In the genomic region with DNA sequence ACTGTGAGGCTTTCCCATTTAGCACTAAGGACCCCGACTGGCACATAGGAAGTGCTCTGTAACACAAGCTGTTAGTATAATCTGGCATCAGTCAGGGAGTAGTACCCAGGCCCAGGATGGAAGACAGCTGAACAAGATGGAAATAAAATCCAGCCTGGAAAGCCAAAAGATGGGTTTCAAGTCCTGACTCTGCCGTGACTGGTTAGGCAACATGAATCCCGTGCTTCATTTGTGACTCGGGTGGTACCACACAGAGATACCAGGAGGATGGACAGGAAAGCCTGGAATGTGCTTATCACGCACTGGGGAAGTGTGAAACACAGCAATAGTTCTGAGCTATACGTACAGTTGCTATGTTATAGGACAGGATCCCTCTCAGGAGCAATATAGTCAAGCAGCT, we compare ENCODE assay signal across 9 mouse cellular contexts. TPM values are rescaled to one million over a fixed set of nuclear protein-coding genes. Genes with fewer than 3 reads are reported as not detected.
DNase-seq lines count a peak whose midpoint lies in the region; ATAC-seq lines count a peak whose summit lies in the region.
"Had no signal": no experiment of that assay in that cellular context is flagged by ENCODE, and none has a peak within 500 bp of the region (broad histone marks: within the 10 kb centered on the region; RNA-seq: fewer than 3 reads in every experiment).

No protein-coding gene starts in this region.

- no peak overlapping the region for H3K4me3 ChIP-seq in heart, embryonic 15.5 days
- H3K4me3 ChIP-seq in neural tube, embryonic 12.5 days = no peak overlapping the region
- no peak overlapping the region for H3K4me3 ChIP-seq in neural tube, embryonic 15.5 days (replicated peaks)
- H3K4me3 ChIP-seq in intestine, embryonic 14.5 days (ENCODE audit: low read depth, low read length) = no peak overlapping the region

- peaks cover 60% of the 10 kb centered on the region for H3K4me1 ChIP-seq in heart, embryonic 15.5 days (replicated peaks)
- H3K4me1 ChIP-seq in neural tube, embryonic 12.5 days = peaks cover 41% of the 10 kb centered on the region
- peaks cover 40% of the 10 kb centered on the region for H3K4me1 ChIP-seq in neural tube, embryonic 15.5 days
- peaks cover 47% of the 10 kb centered on the region for H3K4me1 ChIP-seq in intestine, embryonic 14.5 days (replicated peaks; ENCODE audit: control insufficient read depth, insufficient read depth, low read length)

- no peak for ATAC-seq in heart, embryonic 15.5 days (replicated peaks; ENCODE audit: insufficient number of reproducible peaks, insufficient read depth, low FRiP score, low read depth)
- ATAC-seq in neural tube, embryonic 12.5 days (ENCODE audit: low FRiP score, low read depth) = no peak
- no peak for ATAC-seq in neural tube, embryonic 15.5 days (ENCODE audit: low FRiP score)
- no peak for ATAC-seq in intestine, embryonic 14.5 days (replicated peaks; ENCODE audit: low FRiP score, low TSS enrichment, low read depth)

- no peak overlapping the region for H3K9ac ChIP-seq in heart, embryonic 15.5 days
- no peak overlapping the region for H3K9ac ChIP-seq in neural tube, embryonic 12.5 days
- H3K9ac ChIP-seq in neural tube, embryonic 15.5 days (replicated peaks) = no peak overlapping the region
- H3K9ac ChIP-seq in intestine, embryonic 14.5 days (ENCODE audit: low read length) = peak overlapping the region; percentile 8; the same call in 1 of the 2 replicates

- 30% methylated on average over 6 of the region's 6 CpGs for WGBS in heart, embryonic 15.5 days
- 64% methylated on average over 6 of the region's 6 CpGs for WGBS in neural tube, embryonic 12.5 days
- 66% methylated on average over 6 of the region's 6 CpGs for WGBS in neural tube, embryonic 15.5 days
- 51% methylated on average over 6 of the region's 6 CpGs for WGBS in intestine, embryonic 14.5 days

- H3K27ac ChIP-seq in heart, embryonic 15.5 days = peak overlapping the region; percentile 58
- no peak overlapping the region for H3K27ac ChIP-seq in neural tube, embryonic 12.5 days
- no peak overlapping the region for H3K27ac ChIP-seq in neural tube, embryonic 15.5 days (replicated peaks)
- H3K27ac ChIP-seq in intestine, embryonic 14.5 days (ENCODE audit: low read depth) = 0 out of 2 replicates have a peak overlapping the region, but pooled peaks have one; percentile 11

- no peaks in the 10 kb centered on the region for H3K9me3 ChIP-seq in heart, embryonic 15.5 days (replicated peaks)
- no peaks in the 10 kb centered on the region for H3K9me3 ChIP-seq in neural tube, embryonic 12.5 days
- no peaks in the 10 kb centered on the region for H3K9me3 ChIP-seq in neural tube, embryonic 15.5 days (replicated peaks)
- H3K9me3 ChIP-seq in intestine, embryonic 14.5 days (ENCODE audit: control insufficient read depth, low read length) = no peaks in the 10 kb centered on the region

- no peak for DNase-seq in heart, postnatal 4 days
- DNase-seq in intestine, embryonic 14.5 days (ENCODE audit: low spot score) = no peak
- no peak for DNase-seq in adrenal gland, postnatal 36 days
- no peak for DNase-seq in urinary bladder, postnatal 14 days (ENCODE audit: low spot score)
- DNase-seq: adrenal gland, adult 8-10 months; cerebellum, adult 9-11 months had no signal

- H3K36me3 ChIP-seq in heart, embryonic 15.5 days = no peaks in the 10 kb centered on the region
- H3K36me3 ChIP-seq in neural tube, embryonic 12.5 days = no peaks in the 10 kb centered on the region
- no peaks in the 10 kb centered on the region for H3K36me3 ChIP-seq in neural tube, embryonic 15.5 days
- H3K36me3 ChIP-seq in intestine, embryonic 14.5 days (ENCODE audit: control insufficient read depth, insufficient read depth, low read length) = peaks cover 9% of the 10 kb centered on the region

- peak overlapping the region; percentile 38; the same call in 1 of the 2 replicates for H3K4me2 ChIP-seq in heart, embryonic 15.5 days
- H3K4me2 ChIP-seq in neural tube, embryonic 12.5 days (replicated peaks) = 0 out of 2 replicates have a peak overlapping the region, but pooled peaks have one; percentile 19
- H3K4me2 ChIP-seq in neural tube, embryonic 15.5 days = no peak overlapping the region; the same call in 1 of the 2 replicates
- 0 out of 2 replicates have a peak overlapping the region, but pooled peaks have one; percentile 29 for H3K4me2 ChIP-seq in intestine, embryonic 14.5 days (ENCODE audit: low read length)

- H3K27me3 ChIP-seq in heart, embryonic 15.5 days = peaks cover 7% of the 10 kb centered on the region; the same call in 1 of the 2 replicates
- H3K27me3 ChIP-seq in neural tube, embryonic 12.5 days (replicated peaks) = no peaks in the 10 kb centered on the region; the same call in 1 of the 2 replicates
- no peaks in the 10 kb centered on the region for H3K27me3 ChIP-seq in neural tube, embryonic 15.5 days (replicated peaks)
- H3K27me3 ChIP-seq in intestine, embryonic 14.5 days (replicated peaks; ENCODE audit: control insufficient read depth, insufficient read depth, low read length) = no peaks in the 10 kb centered on the region

RNA-seq across cellular contexts. Expression of a gene that starts 12.3 kb away (rescaled TPM):
- polyA plus RNA-seq in heart, embryonic 15.5 days (2015; fragmentation: Nextera tagmentation; extraction: Ambion mirVana) = 13.1 and 17.1 TPM in 2 replicates
- 10 to 100 TPM; 20.5 to 21.7 TPM for total RNA-seq in heart, postnatal 4 days (2021)
- 8.3 and 10.2 TPM in 2 replicates for polyA plus RNA-seq in neural tube, embryonic 12.5 days (2016; fragmentation: Nextera tagmentation; extraction: Ambion mirVana)
- 9.5 and 12.6 TPM in 2 replicates for polyA plus RNA-seq in neural tube, embryonic 15.5 days (2015; fragmentation: Nextera tagmentation; extraction: Ambion mirVana)
- polyA plus RNA-seq in intestine, embryonic 14.5 days (2014; fragmentation: Nextera tagmentation; extraction: Ambion mirVana) = 16.5 and 16.6 TPM in 2 replicates
- total RNA-seq in adrenal gland, postnatal 36 days (2021) = 10 to 100 TPM; 13.4 to 17.5 TPM

RNA-seq across cellular contexts. Expression of a gene that starts 25.0 kb away (rescaled TPM):
- polyA plus RNA-seq in heart, embryonic 15.5 days (2015; fragmentation: Nextera tagmentation; extraction: Ambion mirVana) = not detected in 2 replicates
- not detected for total RNA-seq in heart, postnatal 4 days (2021)
- not detected in 2 replicates for polyA plus RNA-seq in neural tube, embryonic 12.5 days (2016; fragmentation: Nextera tagmentation; extraction: Ambion mirVana)
- polyA plus RNA-seq in neural tube, embryonic 15.5 days (2015; fragmentation: Nextera tagmentation; extraction: Ambion mirVana) = not detected in 2 replicates
- not detected in 2 replicates for polyA plus RNA-seq in intestine, embryonic 14.5 days (2014; fragmentation: Nextera tagmentation; extraction: Ambion mirVana)
- total RNA-seq in adrenal gland, postnatal 36 days (2021) = under 1 TPM; 0.56 to 0.99 TPM

RNA-seq across cellular contexts. Expression of a gene that starts 33.3 kb away (rescaled TPM):
- 5.8 and 6.9 TPM in 2 replicates for polyA plus RNA-seq in heart, embryonic 15.5 days (2015; fragmentation: Nextera tagmentation; extraction: Ambion mirVana)
- total RNA-seq in heart, postnatal 4 days (2021) = 10 to 100 TPM; 20.8 to 21.4 TPM
- 15.9 and 17.6 TPM in 2 replicates for polyA plus RNA-seq in neural tube, embryonic 12.5 days (2016; fragmentation: Nextera tagmentation; extraction: Ambion mirVana)
- 19.3 and 23.1 TPM in 2 replicates for polyA plus RNA-seq in neural tube, embryonic 15.5 days (2015; fragmentation: Nextera tagmentation; extraction: Ambion mirVana)
- 12.5 and 12.6 TPM in 2 replicates for polyA plus RNA-seq in intestine, embryonic 14.5 days (2014; fragmentation: Nextera tagmentation; extraction: Ambion mirVana)
- 1 to 10 TPM; 8.5 to 9.3 TPM for total RNA-seq in adrenal gland, postnatal 36 days (2021)

Comparison
In these comparisons a context has a peak if more than half of its experiments do, and no peak if none do; other contexts are left out.
1. H3K27ac ChIP-seq: peak in heart, embryonic 15.5 days (single experiment) and intestine, embryonic 14.5 days (single experiment); none in neural tube, embryonic 12.5 days (single experiment) and neural tube, embryonic 15.5 days (single experiment).